12 mouse cellular contexts compared by ENCODE assay signal in genomic region chr13:46611033-46611432, GRCm38 (mm10).
"Had no signal": no experiment of that assay in that cellular context is flagged by ENCODE, and none has a peak within 500 bp of the region (broad histone marks: within the 10 kb centered on the region; RNA-seq: fewer than 3 reads in every experiment).

No protein-coding gene starts in this region.

- ATAC-seq: midbrain, embryonic 15.5 days had no signal

- H3K27me3 ChIP-seq: liver, embryonic 13.5 days; midbrain, embryonic 12.5 days; midbrain, embryonic 15.5 days had no signal

- H3K27ac ChIP-seq: liver, embryonic 13.5 days; midbrain, embryonic 12.5 days; midbrain, embryonic 15.5 days had no signal

- H3K4me1 ChIP-seq: liver, embryonic 13.5 days; midbrain, embryonic 12.5 days; midbrain, embryonic 15.5 days had no signal

- H3K9me3 ChIP-seq: liver, embryonic 13.5 days; midbrain, embryonic 12.5 days; midbrain, embryonic 15.5 days had no signal

- H3K4me3 ChIP-seq: liver, embryonic 13.5 days; midbrain, embryonic 12.5 days; midbrain, embryonic 15.5 days had no signal

- H3K4me2 ChIP-seq: liver, embryonic 13.5 days; midbrain, embryonic 12.5 days; midbrain, embryonic 15.5 days had no signal

- H3K9ac ChIP-seq: liver, embryonic 13.5 days; midbrain, embryonic 12.5 days; midbrain, embryonic 15.5 days had no signal

- DNase-seq: kidney, adult 9 months; kidney, postnatal 14 days; kidney, postnatal 4 days; left cerebral cortex, postnatal 4 days; liver, embryonic 13.5 days; lung, adult 2 months; lung, postnatal 14 days; lung, postnatal 4 days; thymus, adult 18-20 months; thymus, postnatal 36 days had no signal

- H3K36me3 ChIP-seq: liver, embryonic 13.5 days; midbrain, embryonic 12.5 days; midbrain, embryonic 15.5 days had no signal
